Mouse (Mus musculus): ENCODE measurements around the gene Kcnj12. TPM values are rescaled to one million over a fixed set of nuclear protein-coding genes. Genes with fewer than 3 reads are reported as not detected.

The Kcnj12 gene
- polyA plus RNA-seq, 2 experiments, result 0.06 TPM; not detected in 1

GRCm38 (mm10) chr11:61110113-61110512, 87.7 kb downstream of the Kcnj12 start:
- Histone ChIP-seq H3K27me3 (ENCODE audit: control insufficient read depth, insufficient read depth, low read length) (no peaks in the 10 kb centered on the region), H3K4me3 (ENCODE audit: insufficient read depth in 1 of 2, low read depth in 2 of 2, low read length in 2 of 2) (no peak overlapping the region), H3K4me1 (replicated peaks; ENCODE audit: control insufficient read depth in 2 of 2, insufficient read depth in 2 of 2, low read length in 1 of 2) (no peaks in the 10 kb centered on the region), H3K4me2 (ENCODE audit: low read depth) (no peak overlapping the region), H3K27ac (no peak overlapping the region), H3K9me3 (ENCODE audit: control insufficient read depth, low read length) (no peaks in the 10 kb centered on the region), H3K36me3 (replicated peaks; ENCODE audit: control insufficient read depth, insufficient read depth, low read depth) (no peaks in the 10 kb centered on the region), H3K9ac (replicated peaks) (no peak overlapping the region)
- TF ChIP-seq CTCF (IDR thresholded peaks at IDR 0.05; ENCODE audit: low read depth), result no peak
- TF ChIP-seq EP300 (IDR thresholded peaks at IDR 0.05; ENCODE audit: low read depth), result no peak
- no peak for DNase-seq (ENCODE audit: low read depth in 3 of 3, low spot score in 3 of 3)
- ATAC-seq (ENCODE audit: insufficient read depth), result no peak
- 69% methylated on average over 10 of the region's 10 CpGs for WGBS (ENCODE audit: insufficient replicate concordance)

GRCm38 (mm10) chr11:61110928-61111327, 88.6 kb downstream of the Kcnj12 start:
- WGBS (ENCODE audit: insufficient replicate concordance), result 54% methylated on average over 1 of the region's 1 CpGs
- H3K4me2 ChIP-seq (ENCODE audit: low read depth), result no peak overlapping the region
- no peak overlapping the region for H3K9ac ChIP-seq (replicated peaks)
- DNase-seq (ENCODE audit: low read depth in 3 of 3, low spot score in 3 of 3) (no peak), ATAC-seq (ENCODE audit: insufficient read depth) (no peak)
- H3K27me3 ChIP-seq (ENCODE audit: control insufficient read depth, insufficient read depth, low read length), result no peaks in the 10 kb centered on the region
- no peaks in the 10 kb centered on the region for H3K9me3 ChIP-seq (ENCODE audit: control insufficient read depth, low read length)
- no peak overlapping the region for H3K4me3 ChIP-seq (ENCODE audit: insufficient read depth in 1 of 2, low read depth in 2 of 2, low read length in 2 of 2)
- no peak overlapping the region for H3K27ac ChIP-seq
- no peaks in the 10 kb centered on the region for H3K36me3 ChIP-seq (replicated peaks; ENCODE audit: control insufficient read depth, insufficient read depth, low read depth)
- no peaks in the 10 kb centered on the region; a peak in 1 of 4 replicates for H3K4me1 ChIP-seq (replicated peaks; ENCODE audit: control insufficient read depth in 2 of 2, insufficient read depth in 2 of 2, low read length in 1 of 2)
- TF ChIP-seq CTCF (IDR thresholded peaks at IDR 0.05; ENCODE audit: low read depth) (no peak), EP300 (IDR thresholded peaks at IDR 0.05; ENCODE audit: low read depth) (no peak)

GRCm38 (mm10) chr11:61111472-61111871, 89.1 kb downstream of the Kcnj12 start:
- ATAC-seq (ENCODE audit: insufficient read depth) (no peak), DNase-seq (ENCODE audit: low read depth in 3 of 3, low spot score in 3 of 3) (no peak)
- Histone ChIP-seq H3K4me3 (ENCODE audit: insufficient read depth in 1 of 2, low read depth in 2 of 2, low read length in 2 of 2) (no peak overlapping the region), H3K9ac (replicated peaks) (no peak overlapping the region), H3K4me1 (replicated peaks; ENCODE audit: control insufficient read depth in 2 of 2, insufficient read depth in 2 of 2, low read length in 1 of 2) (no peaks in the 10 kb centered on the region; a peak in 1 of 4 replicates), H3K4me2 (ENCODE audit: low read depth) (no peak overlapping the region), H3K36me3 (replicated peaks; ENCODE audit: control insufficient read depth, insufficient read depth, low read depth) (no peaks in the 10 kb centered on the region), H3K9me3 (ENCODE audit: control insufficient read depth, low read length) (no peaks in the 10 kb centered on the region), H3K27me3 (ENCODE audit: control insufficient read depth, insufficient read depth, low read length) (no peaks in the 10 kb centered on the region), H3K27ac (no peak overlapping the region)
- TF ChIP-seq EP300 (IDR thresholded peaks at IDR 0.05; ENCODE audit: low read depth) (no peak), CTCF (IDR thresholded peaks at IDR 0.05; ENCODE audit: low read depth) (no peak)
- 63% methylated on average over 4 of the region's 4 CpGs for WGBS (ENCODE audit: insufficient replicate concordance)

- 38% methylated on average over 8 of the region's 8 CpGs for WGBS (ENCODE audit: insufficient replicate concordance)
- H3K4me1 ChIP-seq (replicated peaks; ENCODE audit: control insufficient read depth in 2 of 2, insufficient read depth in 2 of 2, low read length in 1 of 2), result no peaks in the 10 kb centered on the region; a peak in 1 of 4 replicates
- no peaks in the 10 kb centered on the region for H3K27me3 ChIP-seq (ENCODE audit: control insufficient read depth, insufficient read depth, low read length)
- ATAC-seq (ENCODE audit: insufficient read depth) (no peak), DNase-seq (ENCODE audit: low read depth in 3 of 3, low spot score in 3 of 3) (no peak)
- H3K9ac ChIP-seq (replicated peaks), result no peak overlapping the region
- no peak overlapping the region for H3K4me2 ChIP-seq (ENCODE audit: low read depth)
- no peak overlapping the region for H3K4me3 ChIP-seq (ENCODE audit: insufficient read depth in 1 of 2, low read depth in 2 of 2, low read length in 2 of 2)
- H3K27ac ChIP-seq, result no peak overlapping the region
- no peaks in the 10 kb centered on the region for H3K36me3 ChIP-seq (replicated peaks; ENCODE audit: control insufficient read depth, insufficient read depth, low read depth)
- no peaks in the 10 kb centered on the region for H3K9me3 ChIP-seq (ENCODE audit: control insufficient read depth, low read length)
- TF ChIP-seq CTCF (IDR thresholded peaks at IDR 0.05; ENCODE audit: low read depth) (no peak), EP300 (IDR thresholded peaks at IDR 0.05; ENCODE audit: low read depth) (no peak)
Measured at GRCm38 (mm10) chr11:61112323-61112995, 90.1 kb downstream of the Kcnj12 start.

GRCm38 (mm10) chr11:61116226-61116625, 93.9 kb downstream of the Kcnj12 start:
- no peak for DNase-seq (ENCODE audit: low read depth in 3 of 3, low spot score in 3 of 3)
- no peak overlapping the region for H3K9ac ChIP-seq (replicated peaks)
- ATAC-seq (ENCODE audit: insufficient read depth), result no peak
- H3K9me3 ChIP-seq (ENCODE audit: control insufficient read depth, low read length), result no peaks in the 10 kb centered on the region
- H3K36me3 ChIP-seq (replicated peaks; ENCODE audit: control insufficient read depth, insufficient read depth, low read depth), result no peaks in the 10 kb centered on the region
- H3K4me1 ChIP-seq (replicated peaks; ENCODE audit: control insufficient read depth in 2 of 2, insufficient read depth in 2 of 2, low read length in 1 of 2), result no peaks in the 10 kb centered on the region; a peak in 1 of 4 replicates
- H3K27me3 ChIP-seq (ENCODE audit: control insufficient read depth, insufficient read depth, low read length), result no peaks in the 10 kb centered on the region
- no peak overlapping the region for H3K4me3 ChIP-seq (ENCODE audit: insufficient read depth in 1 of 2, low read depth in 2 of 2, low read length in 2 of 2)
- 27% methylated on average over 8 of the region's 8 CpGs for WGBS (ENCODE audit: insufficient replicate concordance)
- no peak for TF ChIP-seq CTCF (IDR thresholded peaks at IDR 0.05; ENCODE audit: low read depth)
- no peak for TF ChIP-seq EP300 (IDR thresholded peaks at IDR 0.05; ENCODE audit: low read depth)
- H3K27ac ChIP-seq, result no peak overlapping the region
- no peak overlapping the region for H3K4me2 ChIP-seq (ENCODE audit: low read depth)
